Mouse (Mus musculus) thymus, adult 18-20 months (tissue): ENCODE data around the gene Hexb.

Experiments used
- DNase-seq, 2 experiments: peaks; one replicate each; pipeline ENCODE4 v3.0.0; 2022; ENCODE audit warnings: mixed read lengths in 2 of 2

Gene Hexb

DNA sequence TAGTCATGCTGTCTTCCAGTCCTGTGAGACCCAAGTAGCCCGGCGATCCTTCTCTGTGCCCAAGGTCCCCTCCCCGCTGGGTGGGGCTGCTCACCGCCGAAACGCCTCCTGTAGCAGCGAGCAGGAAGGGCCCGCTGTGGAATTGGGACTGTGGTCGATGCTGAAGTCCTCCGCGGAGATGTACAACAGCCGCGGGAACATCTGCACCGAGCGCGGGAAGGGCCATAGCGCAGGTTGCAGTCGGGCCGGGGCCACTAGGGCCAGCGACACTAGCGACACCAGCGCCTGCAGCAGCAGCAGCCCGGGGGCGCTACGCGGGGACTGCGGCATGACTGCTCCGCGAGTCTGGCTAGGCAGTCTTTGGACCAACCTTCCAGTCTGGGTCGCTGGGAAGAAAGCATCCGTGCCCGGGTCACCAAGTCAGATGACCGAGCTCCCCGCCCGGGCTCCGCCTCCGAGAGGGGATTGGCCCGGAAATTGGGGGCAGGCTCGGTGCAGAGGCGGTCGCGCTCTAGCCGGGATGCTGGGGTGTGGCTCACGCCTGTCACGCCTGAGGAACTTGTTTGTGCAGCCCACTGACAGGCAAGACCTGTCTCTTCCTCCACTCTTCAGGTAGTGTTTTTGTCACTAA lies at the start of gene Hexb:
Gene Hexb, minus strand, starts transcription at position 426 of the 631 bp plus-strand sequence.
- peak; percentile 88 to 89 for DNase-seq

DNA sequence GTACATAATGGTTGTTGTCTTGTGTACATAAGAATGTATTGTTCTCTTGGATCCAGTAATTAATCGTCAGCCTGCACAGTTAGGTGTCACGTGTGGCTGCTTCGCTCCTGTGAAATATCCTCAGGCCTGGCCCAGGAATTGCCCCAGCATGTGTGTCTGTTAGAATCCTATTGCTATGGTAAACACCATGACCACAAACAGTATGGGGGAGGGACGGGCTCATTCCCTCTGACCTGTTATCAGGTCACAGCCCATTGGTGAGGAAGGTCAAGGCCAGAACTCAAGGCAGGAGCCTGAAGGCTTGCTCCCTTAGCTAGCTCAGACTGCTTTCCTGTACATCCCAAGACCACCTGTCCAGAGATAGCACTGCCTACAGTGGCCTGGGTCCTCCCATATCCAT lies 49.6 kb upstream of the Hexb start:
- DNase-seq, result no peak

DNA sequence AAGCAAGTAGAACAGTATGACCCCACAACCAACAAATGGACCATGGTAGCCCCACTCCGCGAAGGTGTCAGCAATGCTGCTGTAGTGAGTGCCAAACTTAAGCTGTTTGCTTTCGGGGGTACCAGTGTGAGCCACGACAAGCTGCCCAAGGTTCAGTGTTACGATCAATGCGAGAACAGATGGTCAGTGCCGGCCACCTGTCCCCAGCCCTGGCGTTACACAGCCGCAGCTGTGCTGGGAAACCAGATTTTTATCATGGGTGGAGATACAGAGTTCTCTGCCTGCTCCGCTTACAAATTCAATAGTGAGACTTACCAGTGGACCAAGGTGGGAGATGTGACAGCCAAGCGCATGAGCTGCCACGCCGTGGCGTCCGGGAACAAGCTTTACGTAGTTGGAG lies 48.1 kb upstream of the Hexb start:
- DNase-seq, result no peak

DNA sequence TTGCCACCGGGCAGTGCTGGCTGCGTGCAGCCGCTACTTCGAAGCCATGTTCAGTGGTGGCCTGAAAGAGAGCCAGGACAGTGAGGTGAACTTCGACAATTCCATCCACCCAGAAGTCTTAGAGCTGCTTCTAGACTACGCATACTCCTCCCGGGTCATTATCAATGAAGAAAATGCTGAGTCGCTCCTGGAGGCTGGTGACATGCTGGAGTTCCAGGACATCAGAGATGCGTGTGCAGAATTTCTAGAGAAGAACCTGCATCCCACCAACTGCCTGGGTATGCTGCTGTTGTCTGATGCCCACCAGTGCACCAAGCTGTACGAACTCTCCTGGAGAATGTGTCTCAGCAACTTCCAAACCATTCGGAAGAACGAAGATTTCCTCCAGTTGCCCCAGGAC lies 47.0 kb upstream of the Hexb start:
- DNase-seq, result no peak

DNA sequence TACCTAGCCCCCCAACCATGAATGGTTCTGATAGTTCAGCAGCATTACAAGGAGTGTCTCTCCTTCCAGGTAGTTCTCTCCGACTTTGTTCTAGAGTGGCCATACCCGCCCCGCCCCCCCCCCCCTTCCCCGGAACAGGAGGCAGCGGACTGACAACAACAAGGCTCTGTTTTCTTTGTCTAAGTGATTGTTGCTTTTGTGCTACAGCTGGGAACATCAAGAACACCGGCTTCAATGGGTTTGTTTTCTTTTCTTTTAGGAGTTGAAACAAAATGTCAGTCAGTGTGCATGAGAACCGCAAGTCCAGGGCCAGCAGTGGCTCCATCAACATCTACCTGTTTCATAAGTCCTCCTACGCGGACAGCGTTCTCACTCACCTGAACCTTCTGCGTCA lies 46.6 kb upstream of the Hexb start:
- no peak for DNase-seq

DNA sequence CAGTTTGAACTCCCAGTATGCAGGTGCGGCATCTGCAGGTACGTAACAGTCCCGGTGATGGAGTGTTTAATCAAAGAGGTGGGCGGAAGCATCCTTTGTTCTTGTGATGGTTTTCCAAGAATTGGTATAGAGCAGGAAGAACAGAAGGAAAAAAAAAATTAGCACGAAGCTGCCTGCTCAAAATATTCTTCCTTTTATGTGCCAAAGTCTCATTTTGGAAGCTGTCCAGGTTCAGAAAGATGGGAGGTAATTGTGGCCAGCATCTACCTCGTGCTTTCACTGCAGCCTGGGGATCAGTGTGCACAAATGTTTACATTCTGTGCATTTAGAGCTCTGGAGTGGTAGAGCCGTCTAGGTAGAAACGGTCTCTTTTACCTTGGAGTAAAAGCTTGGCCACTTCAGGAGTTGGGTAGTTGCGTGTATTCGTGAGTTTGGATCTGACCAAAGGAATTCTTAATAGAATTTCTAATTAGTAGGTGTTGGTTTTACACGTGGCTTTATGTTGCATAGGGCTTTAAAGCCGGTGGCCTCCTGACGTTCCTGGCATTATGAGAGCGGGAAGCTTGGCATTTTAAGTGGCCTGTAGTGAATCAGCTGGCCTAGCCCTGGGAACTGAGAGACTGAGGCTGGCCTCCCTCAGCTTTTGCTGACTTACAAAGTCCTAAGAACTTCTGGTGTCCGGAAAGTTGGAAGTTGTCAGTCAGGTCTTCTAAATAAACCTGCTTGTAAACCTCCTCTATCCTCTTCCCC lies 46.0 kb upstream of the Hexb start:
- DNase-seq, result no peak

DNA sequence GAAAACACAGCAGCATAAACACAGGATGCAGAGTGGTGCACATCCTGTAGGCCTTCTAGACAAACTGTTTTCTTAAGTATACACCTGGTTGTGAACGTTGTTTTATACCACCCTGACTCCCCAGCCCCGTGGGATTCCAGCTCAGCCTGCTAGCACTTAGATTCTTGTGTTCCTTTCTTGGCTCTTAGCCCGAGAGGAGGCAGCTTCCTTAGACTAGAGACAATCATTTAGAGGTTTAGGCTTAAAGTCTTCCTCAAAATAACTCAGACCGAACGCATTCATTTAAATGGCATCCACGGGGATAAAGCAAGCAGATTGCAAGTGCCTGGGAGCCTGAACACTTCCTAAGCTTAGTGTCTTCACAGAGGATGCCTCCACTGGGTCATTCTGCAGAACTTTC lies 44.6 kb upstream of the Hexb start:
- no peak for DNase-seq

DNA sequence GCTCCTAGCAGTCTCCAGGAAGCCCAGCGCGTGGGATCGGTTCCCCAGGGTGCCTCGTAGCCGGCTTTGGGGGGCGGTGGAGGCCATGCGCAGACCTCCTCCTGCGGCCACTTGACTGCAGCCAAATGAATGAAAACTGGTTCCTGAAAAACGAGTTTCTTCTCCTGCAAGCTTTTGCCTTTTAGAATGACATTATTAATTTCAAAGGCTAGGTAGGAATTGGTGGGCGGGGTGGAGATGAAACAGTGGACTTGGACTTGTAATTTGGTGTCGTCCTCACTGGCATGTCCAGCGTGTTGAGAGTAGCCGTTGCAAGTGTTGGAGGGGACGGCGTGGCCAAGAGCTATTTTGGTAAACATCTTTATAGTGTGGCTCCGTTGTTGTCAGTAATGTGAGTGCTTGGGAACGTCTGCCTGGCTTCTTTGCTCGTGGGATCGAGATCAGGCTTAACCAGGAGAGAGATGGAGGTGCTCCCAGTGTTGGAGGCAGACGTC lies 43.7 kb upstream of the Hexb start:
- peak in 1 of 2 experiments; percentile 9 for DNase-seq

DNA sequence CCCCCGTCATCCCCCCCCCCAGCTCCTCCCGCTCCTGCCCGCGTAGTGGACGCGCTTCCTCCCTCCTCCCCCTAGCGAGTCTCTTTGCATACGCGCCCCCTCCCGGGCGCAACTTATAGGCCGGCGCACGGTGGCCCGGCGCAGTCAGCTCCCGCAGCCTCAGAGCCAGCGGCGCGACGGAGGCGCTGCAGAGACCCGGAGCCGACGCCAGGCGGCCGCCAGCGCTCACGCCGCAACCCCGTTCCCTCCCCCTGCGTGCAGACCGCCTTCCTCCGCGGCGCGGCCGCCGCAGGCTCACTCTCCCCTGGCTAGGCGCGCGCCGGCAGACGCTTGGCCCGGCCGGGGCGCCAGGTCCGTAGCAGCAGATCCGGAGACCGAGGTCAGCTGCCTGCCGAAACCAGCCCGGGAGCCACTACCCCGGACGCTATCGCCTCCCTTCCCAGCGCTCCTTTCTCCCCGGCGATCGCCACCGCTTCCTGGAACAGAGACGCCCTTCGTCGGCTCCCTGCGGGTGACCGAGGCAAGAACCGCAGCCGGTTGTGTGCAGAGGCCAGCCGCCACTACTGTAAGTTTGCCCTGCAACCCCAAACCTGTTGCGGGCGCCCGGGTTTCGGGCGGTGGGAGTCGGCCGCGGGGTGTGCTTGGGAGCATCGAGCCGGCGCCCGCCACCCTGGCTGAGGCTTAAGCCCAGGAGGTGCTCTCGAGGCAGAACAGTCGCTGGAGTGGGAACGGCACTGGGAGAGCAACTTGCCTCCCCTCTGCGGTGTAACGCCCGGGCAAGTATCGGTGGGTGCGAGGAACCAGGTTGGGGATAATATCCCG lies 43.0 kb upstream of the Hexb start, which contains the start of gene Enc1:
Gene Enc1, plus strand, starts transcription at position 141 of the 822 bp plus-strand sequence.
- DNase-seq, result peak; percentile 86 to 87

DNA sequence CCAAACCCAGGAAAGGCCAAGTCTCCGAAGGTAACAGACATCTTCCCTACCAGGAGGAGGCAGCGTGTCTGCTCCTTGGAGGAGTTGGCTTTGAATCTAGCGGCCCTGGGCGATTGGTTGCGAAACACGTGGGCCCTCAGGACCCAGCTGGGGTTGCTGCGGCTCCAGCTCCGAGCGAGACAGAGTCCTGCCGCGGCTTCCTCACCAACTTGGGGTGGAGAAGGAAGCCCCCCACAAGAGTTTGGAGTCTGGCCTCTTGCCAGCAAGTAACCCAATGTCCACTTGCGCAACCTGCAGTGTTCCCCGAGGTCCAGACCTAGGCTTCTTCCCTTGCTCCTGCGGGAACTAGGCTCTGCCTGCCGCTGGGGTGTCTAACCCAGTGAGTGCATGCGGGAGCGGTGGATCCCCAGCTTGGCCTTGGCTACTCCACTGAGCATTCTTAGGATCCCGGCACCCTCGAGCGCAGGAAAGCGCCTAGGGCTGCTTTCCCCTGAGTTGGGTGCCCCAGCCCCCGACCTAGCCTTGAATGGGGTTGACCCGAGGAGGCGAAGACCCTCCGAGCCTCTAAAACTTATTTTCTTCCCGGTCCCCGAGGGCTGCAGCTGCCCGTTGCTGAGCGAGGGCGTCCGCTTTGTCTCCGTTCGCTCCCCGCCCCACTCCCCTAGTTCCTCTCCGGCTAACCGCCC lies 42.3 kb upstream of the Hexb start:
- peak; percentile 53 to 65 for DNase-seq

DNA sequence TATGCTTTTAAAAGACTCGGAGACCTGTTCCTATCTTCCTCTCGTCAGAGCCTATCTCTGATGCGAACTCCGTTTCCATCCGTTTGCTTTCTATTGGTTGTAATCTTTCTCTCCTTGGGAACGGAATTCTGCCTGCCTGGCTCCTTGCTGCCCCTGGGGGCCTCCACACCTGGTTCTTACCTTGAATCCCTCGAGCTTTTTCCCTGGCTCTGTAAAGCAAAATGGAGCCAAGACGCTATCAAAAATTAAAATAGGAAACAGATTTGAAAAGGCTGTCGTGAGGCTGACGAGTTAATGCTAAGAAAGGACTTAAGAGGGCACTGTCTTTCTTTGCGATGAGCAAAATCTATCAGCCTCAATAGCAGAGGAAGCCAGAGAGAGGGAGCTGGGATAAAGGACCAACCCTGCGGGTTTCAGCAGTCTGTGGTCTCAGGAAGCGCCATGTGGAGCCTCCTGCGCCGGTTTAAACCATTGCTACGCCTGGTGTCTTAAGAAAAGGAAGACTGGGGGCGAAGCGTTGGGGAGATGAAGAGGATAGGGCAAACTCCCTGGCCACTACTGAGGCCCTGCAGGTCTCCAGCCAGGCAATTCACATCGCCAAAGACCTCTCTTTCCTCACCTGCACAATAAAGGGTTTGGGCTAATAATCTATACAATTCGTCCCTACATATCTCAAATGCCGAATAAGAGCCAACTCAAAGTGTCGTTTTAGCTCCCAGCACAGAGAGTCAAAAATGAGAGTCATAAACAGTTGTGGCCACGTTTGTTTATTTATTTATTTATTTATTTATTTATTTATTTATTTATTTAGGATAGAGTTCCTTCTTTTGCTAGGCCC lies 41.4 kb upstream of the Hexb start:
- peak; percentile 14 to 19 for DNase-seq

DNA sequence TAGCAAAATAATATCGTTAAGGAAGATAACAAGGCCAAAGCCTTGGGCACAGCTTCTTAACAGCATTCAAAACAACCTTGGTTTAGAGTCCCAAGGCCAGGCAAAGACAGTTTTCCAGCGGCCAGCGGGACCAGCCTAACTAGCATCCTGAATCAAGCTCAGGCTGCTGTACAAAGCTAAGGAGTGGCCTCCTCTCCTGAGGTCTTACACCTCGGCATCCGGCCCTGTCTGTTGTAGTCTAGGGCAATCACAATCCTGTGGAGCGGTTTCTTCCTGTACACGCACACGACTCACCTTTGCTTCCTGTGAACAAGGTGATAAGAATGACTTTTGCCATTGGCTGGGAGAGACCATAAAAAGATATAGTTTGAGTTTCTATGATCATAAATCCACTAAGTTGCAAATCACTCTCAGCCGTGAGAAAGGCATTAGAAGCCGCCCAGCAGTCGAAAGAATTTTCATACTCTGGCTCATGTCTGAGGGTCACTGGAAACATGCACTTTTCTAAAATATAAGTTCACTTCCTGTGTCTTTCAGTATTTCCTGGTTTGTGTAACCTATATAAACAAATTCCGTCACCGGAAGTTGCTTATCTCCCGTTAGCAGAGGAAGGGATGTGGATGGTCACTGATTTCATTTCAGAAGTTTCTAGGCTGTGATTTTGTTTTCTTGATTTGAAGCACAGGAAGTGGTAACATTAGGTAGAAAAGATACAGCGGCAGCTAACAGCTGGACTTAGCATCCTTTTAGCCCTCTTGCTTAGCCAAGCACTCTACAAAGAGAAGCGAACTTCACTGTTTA lies 40.2 kb upstream of the Hexb start:
- DNase-seq, result no peak

DNA sequence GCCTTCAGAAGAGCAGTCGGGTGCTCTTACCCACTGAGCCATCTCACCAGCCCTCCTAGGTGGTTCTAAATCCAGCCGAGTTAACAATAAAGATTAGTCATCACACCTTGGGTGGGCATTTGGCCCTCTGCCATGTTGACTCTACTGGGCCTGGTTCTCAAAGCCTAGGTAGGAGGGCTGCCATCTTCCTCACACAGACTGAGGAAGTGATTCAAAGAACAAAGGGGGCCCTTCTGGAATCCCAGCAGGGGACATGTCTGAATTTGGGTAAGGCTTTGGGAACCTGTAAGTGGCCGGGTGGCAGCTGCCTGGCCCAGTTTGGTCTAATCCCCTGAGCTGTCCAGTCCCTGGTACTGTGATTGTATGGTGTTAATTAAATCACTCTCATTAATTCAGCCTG lies 39.5 kb upstream of the Hexb start:
- no peak for DNase-seq

DNA sequence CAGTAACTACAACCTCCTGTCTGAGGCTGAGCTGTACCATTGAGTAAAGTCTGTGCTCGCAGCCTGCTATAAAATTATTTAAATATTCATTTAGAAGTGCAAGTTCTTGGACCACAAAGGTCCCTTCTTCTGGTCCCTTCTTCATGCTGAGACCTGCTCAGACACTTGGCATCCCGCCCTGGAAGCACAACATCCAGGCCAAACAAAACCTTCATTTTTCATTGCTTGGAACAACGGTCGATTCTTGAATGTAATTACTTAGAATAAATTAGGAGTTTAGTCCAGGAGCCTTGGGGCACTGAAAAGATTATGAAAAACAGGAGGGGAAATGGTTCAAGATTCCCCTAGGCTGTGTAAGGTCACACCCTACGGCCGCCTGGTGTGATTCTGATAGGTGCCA lies 37.8 kb upstream of the Hexb start:
- DNase-seq, result no peak

DNA sequence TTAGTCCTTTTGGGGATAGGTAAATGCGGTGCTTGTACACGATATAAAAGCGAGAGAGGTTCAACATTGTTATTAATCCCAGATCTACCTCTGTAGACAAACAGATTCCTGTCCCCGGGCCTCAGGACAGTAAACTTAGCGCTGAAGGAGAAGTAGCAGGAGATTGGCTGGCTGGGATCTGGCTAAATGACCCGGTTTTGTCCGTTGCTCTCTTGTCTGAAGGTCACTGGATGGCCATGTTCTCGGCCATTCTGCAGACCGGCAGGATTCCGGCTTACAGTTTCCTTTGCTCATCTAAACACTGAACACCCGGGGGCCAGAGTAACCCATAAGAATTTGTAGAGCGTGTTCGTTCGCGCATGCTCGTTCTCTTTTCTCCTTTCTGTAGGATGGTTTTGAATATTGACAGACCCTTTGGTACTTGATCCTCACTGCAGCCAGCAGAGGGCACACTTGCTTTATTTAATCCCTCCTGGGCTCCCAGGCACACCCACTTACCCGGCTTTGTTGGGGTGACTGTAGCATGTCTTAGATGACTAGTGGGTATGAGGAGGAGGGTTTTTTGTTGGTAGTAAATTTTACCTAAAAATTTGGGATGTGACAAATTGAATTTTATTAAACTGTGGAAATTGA lies 36.7 kb upstream of the Hexb start:
- DNase-seq, result peak; percentile 59 to 66

DNA sequence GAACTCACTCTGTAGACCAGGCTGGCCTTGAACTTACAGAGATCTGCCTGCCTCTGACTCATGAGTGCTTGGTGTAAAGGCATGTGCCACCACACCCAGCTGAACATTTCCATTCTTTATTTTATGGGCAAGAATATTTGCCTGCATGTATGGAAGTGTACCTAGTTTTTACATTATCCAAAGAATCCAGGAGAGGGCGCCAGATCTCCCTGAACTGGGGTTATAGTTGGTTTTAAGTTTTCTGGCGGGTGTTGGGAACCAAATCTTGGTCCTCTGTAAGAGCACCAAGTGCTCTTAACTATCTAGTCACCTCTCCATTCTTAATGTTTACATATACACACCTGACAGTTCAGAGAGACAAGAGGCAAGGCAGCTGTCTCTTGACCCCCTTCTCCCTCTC lies 34.9 kb upstream of the Hexb start:
- DNase-seq, result no peak

DNA sequence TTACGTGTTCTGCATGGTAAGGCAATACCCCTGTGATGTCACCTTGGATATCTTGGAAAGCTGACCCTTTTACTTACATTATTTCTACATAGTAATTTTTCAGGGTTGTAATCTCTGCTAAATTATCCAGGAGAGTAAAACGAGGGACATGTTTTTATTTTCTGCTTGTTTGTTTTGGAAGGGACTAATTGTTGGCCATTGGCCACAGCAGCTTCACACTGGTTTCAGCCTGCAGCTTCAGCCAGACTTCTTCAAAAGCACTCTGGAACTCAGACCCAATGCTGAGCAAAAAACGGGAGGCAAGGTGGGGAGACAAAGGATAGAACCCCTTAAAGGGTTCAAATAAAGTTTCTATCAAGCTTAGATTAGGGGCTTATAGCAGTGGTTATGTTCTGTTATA lies 31.9 kb upstream of the Hexb start:
- no peak for DNase-seq

DNA sequence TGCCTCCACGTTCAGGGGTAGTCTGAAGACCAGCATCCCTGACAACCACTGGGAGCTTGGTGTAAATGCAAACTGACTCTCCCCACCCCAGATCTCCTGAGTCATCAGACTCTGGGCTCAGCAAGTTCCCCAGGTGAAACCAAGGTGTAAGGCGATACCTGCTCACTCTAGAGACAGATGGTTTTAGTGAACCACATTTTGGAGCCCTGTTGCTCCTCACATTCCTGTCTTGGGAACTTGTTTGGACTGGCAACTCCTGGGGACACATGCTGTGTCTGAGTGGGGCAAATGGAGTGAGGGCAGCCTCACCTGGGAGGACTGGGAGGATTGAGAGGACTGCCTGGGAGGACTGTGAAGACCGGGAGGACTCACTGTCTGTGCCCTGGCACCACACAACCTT lies 29.6 kb upstream of the Hexb start:
- no peak for DNase-seq

DNA sequence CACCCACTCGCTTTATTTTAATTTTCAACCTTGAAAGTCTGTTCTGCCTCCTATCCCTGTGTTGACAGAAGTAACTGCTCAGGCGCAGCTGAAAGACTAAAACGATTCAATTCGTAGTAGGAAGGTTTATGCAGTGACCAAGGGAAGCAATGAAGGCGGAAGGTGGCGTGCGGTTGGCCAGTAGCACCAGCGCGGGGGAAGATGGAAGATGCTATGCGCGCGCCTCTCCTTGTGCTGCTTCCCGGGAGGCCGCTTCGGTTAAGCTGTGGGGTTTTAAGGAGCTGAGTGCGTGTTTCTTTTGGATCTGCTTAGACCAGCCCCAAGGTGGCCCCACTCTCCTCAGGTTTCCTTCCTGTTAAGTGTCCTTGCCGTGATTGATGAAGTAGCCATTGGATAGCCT lies 27.0 kb upstream of the Hexb start:
- DNase-seq, result no peak

DNA sequence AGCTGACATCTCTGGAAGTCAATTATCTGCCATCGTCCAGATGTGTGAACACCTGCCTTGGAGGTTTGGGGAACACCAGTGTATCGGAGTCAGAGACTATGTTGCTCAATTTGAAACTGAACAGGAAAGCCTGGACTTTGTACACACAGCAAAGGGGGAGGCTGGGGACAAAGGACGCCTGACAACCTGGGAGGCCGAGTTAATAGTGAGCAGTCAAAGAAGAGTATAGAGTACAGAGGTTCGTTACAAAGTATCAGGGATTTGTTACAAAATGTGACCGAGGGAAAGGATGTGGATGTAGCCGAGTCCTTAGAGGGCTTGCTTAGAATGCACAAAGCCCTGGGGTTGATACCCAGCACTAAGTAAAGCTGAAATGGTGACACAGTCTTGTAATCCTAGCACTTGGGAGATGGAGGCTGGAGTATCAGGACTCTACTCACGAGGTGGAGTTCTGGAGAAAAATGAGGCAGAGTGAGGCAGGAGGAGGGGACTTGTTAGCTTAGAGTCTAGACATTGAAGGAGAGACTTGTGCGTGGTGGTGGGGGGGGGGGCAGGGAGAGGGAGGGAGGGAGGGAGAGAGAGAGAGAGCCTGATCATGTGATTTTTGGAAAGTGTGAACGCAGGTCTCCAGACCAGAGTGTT lies 26.3 kb upstream of the Hexb start:
- no peak for DNase-seq
